Mouse (Mus musculus) MEL (cell line): ENCODE data around the gene Nsg1. TPM values are rescaled to one million over a fixed set of nuclear protein-coding genes. Genes with fewer than 3 reads are reported as not detected.

Experiments used
- DNase-seq: peaks from one replicate; pipeline ENCODE4 v3.0.0; 2011; ENCODE audit warnings: low read depth, low spot score
- H3K27ac ChIP-seq: 2 replicates; pipeline ENCODE4 v1.5.1; 2012; ENCODE audit warnings: low read depth, mild to moderate bottlenecking, control low read depth, low read length, moderate library complexity; ENCODE audit not compliant: control insufficient read depth
- H3K27me3 ChIP-seq, 2 experiments: fragments of 150-350 bp in 1 of 2; sonication (generic) in 1 of 2; 2 replicates each; pipeline ENCODE4 v1.6.1; 2012; ENCODE audit warnings: low read length in 2 of 2, mild to moderate bottlenecking in 2 of 2, improper control_type of control experiment in 1 of 2, moderate library complexity in 1 of 2; ENCODE audit not compliant: insufficient read depth in 2 of 2, control insufficient read depth in 1 of 2
- H3K36me3 ChIP-seq, 2 experiments: 2 replicates each; pipeline ENCODE4 v1.6.1; 2012 to 2014; ENCODE audit warnings: low read length in 2 of 2, improper control_type of control experiment in 1 of 2, inconsistent platforms in 1 of 2, mild to moderate bottlenecking in 1 of 2; ENCODE audit not compliant: insufficient read depth in 2 of 2, control insufficient read depth in 1 of 2
- H3K4me1 ChIP-seq, 2 experiments: fragments of 150-350 bp in 1 of 2; sonication (generic) in 1 of 2; 2 replicates each; pipeline ENCODE4 v1.6.1; 2012; ENCODE audit warnings: low read length in 2 of 2, improper control_type of control experiment in 1 of 2, mild to moderate bottlenecking in 1 of 2; ENCODE audit not compliant: insufficient read depth in 2 of 2, control insufficient read depth in 1 of 2
- H3K4me3 ChIP-seq, 2 experiments: fragments of 150-350 bp in 1 of 2; sonication (generic) in 1 of 2; 2 replicates each; pipeline ENCODE4 v1.5.1; 2012; ENCODE audit warnings: low read depth in 2 of 2, low read length in 2 of 2, mild to moderate bottlenecking in 2 of 2, moderate library complexity in 2 of 2, control low read depth in 1 of 2, improper control_type of control experiment in 1 of 2; ENCODE audit not compliant: control insufficient read depth in 1 of 2, insufficient read depth in 1 of 2
- H3K79me2 ChIP-seq: 2 replicates; pipeline ENCODE4 v1.6.1; 2012; ENCODE audit warnings: mild to moderate bottlenecking, low read length, moderate library complexity; ENCODE audit not compliant: control insufficient read depth, poor library complexity, insufficient read depth
- H3K9ac ChIP-seq: 2 replicates; pipeline ENCODE4 v1.6.1; 2012; ENCODE audit warnings: low read depth, mild to moderate bottlenecking, control low read depth, low read length, moderate library complexity; ENCODE audit not compliant: control insufficient read depth, poor library complexity, severe bottlenecking
- H3K9me3 ChIP-seq: fragments of 150-350 bp; sonication (generic); replicated peaks from 2 replicates; pipeline ENCODE4 v1.6.1; 2012; ENCODE audit warnings: mild to moderate bottlenecking, low read length, improper control_type of control experiment, moderate library complexity; ENCODE audit not compliant: insufficient read depth
- CHD1 ChIP-seq: IDR thresholded peaks from 2 replicates; pipeline ENCODE4 v1.6.1; 2012; ENCODE audit warnings: low read depth, mild to moderate bottlenecking, inconsistent platforms, low read length, improper control_type of control experiment
- CTCF ChIP-seq, 3 experiments: IDR thresholded peaks in 2 of 3; conservative IDR thresholded peaks in 1 of 3; 2 replicates each; pipeline ENCODE4 v1.5.1; 2011 to 2012; ENCODE audit warnings: low read length in 3 of 3, low read depth in 2 of 3, mild to moderate bottlenecking in 2 of 3, improper control_type of control experiment in 1 of 3, inconsistent platforms in 1 of 3, mixed read lengths in 1 of 3, moderate library complexity in 1 of 3; ENCODE audit not compliant: control insufficient read depth in 1 of 3, insufficient read depth in 1 of 3, poor library complexity in 1 of 3, severe bottlenecking in 1 of 3
- ELF1 ChIP-seq: IDR thresholded peaks from 2 replicates; pipeline ENCODE4 v1.6.1; 2014; ENCODE audit warnings: low read depth, mild to moderate bottlenecking, inconsistent platforms, low read length, improper control_type of control experiment, moderate library complexity
- EP300 ChIP-seq, 2 experiments: IDR thresholded peaks; 2 replicates each; pipeline ENCODE4 v1.6.1; 2011; ENCODE audit warnings: improper control_type of control experiment in 2 of 2, low read length in 2 of 2, low read depth in 1 of 2, mild to moderate bottlenecking in 1 of 2
- GABPA ChIP-seq: IDR thresholded peaks from 2 replicates; pipeline ENCODE4 v1.6.1; 2012; ENCODE audit warnings: low read depth, mild to moderate bottlenecking, inconsistent platforms, low read length, improper control_type of control experiment, moderate library complexity
- GATA1 ChIP-seq: IDR thresholded peaks from 2 replicates; pipeline ENCODE4 v1.6.1; 2011; ENCODE audit warnings: low read depth, low read length, improper control_type of control experiment
- HCFC1 ChIP-seq: IDR thresholded peaks from 2 replicates; pipeline ENCODE4 v1.6.1; 2012; ENCODE audit warnings: low read depth, mild to moderate bottlenecking, inconsistent platforms, low read length, improper control_type of control experiment, moderate library complexity
- KAT2A ChIP-seq: conservative IDR thresholded peaks from 2 replicates; pipeline ENCODE4 v1.6.1; 2012; ENCODE audit warnings: low read depth, low read length, improper control_type of control experiment, inconsistent platforms
- MAZ ChIP-seq: IDR thresholded peaks from 2 replicates; pipeline ENCODE4 v1.6.1; 2012; ENCODE audit warnings: low read depth, mild to moderate bottlenecking, inconsistent platforms, low read length, improper control_type of control experiment
- MEF2A ChIP-seq: IDR thresholded peaks from 2 replicates; pipeline ENCODE4 v1.6.1; 2014; ENCODE audit warnings: low read depth, mild to moderate bottlenecking, inconsistent platforms, low read length, improper control_type of control experiment; ENCODE audit not compliant: poor library complexity, insufficient replicate concordance, severe bottlenecking; ENCODE audit errors: extremely low read depth
- MXI1 ChIP-seq: IDR thresholded peaks from 2 replicates; pipeline ENCODE4 v1.6.1; 2011; ENCODE audit warnings: mild to moderate bottlenecking, low read depth, low read length, improper control_type of control experiment
- NRF1 ChIP-seq: IDR thresholded peaks from 2 replicates; pipeline ENCODE4 v1.6.1; 2014; ENCODE audit warnings: low read depth, mild to moderate bottlenecking, inconsistent platforms, low read length, improper control_type of control experiment, moderate library complexity; ENCODE audit not compliant: poor library complexity, insufficient read depth, severe bottlenecking
- TAL1 ChIP-seq: IDR thresholded peaks from 2 replicates; pipeline ENCODE4 v1.6.1; 2012; ENCODE audit warnings: mild to moderate bottlenecking, inconsistent platforms, low read length, moderate library complexity, mixed read lengths
- TCF12 ChIP-seq: IDR thresholded peaks from 2 replicates; pipeline ENCODE4 v1.6.1; 2014; ENCODE audit warnings: low read depth, mild to moderate bottlenecking, inconsistent platforms, low read length, improper control_type of control experiment, moderate library complexity
- UBTF ChIP-seq: IDR thresholded peaks from 2 replicates; pipeline ENCODE4 v1.6.1; 2012; ENCODE audit warnings: low read depth, mild to moderate bottlenecking, inconsistent platforms, low read length, improper control_type of control experiment, moderate library complexity, borderline replicate concordance; ENCODE audit not compliant: insufficient read depth
- ZKSCAN1 ChIP-seq: IDR thresholded peaks from 2 replicates; pipeline ENCODE4 v1.6.1; 2012; ENCODE audit warnings: low read depth, mild to moderate bottlenecking, inconsistent platforms, low read length, improper control_type of control experiment, moderate library complexity
- ZMIZ1 ChIP-seq: IDR thresholded peaks from 2 replicates; pipeline ENCODE4 v1.6.1; 2012; ENCODE audit warnings: low read depth, mild to moderate bottlenecking, inconsistent platforms, low read length, improper control_type of control experiment, moderate library complexity
- polyA plus RNA-seq, 2 experiments: library from polyadenylated mRNA; stranded (reverse) in 1 of 2; unstranded in 1 of 2; fragments of >175 nt in 1 of 2; fragments of >200 nt in 1 of 2; gene quantifications; 2 replicates each; pipeline versions ENCODE4 v1.2.1 to v1.2.4; 2012; ENCODE audit warnings: low replicate concordance in 2 of 2, low read depth in 1 of 2; ENCODE audit not compliant: insufficient read length in 2 of 2, insufficient read depth in 1 of 2, missing spikeins in 1 of 2
- total RNA-seq: library from RNA; depleted of rRNA; stranded (reverse); fragments of 300-350 nt; gene quantifications from 2 replicates; pipeline ENCODE4 v1.2.3, GENCODE M21; 2012

Gene Nsg1
- total and polyA plus RNA-seq, 3 experiments = 0.12 to 0.18 TPM; not detected in 1

DNA sequence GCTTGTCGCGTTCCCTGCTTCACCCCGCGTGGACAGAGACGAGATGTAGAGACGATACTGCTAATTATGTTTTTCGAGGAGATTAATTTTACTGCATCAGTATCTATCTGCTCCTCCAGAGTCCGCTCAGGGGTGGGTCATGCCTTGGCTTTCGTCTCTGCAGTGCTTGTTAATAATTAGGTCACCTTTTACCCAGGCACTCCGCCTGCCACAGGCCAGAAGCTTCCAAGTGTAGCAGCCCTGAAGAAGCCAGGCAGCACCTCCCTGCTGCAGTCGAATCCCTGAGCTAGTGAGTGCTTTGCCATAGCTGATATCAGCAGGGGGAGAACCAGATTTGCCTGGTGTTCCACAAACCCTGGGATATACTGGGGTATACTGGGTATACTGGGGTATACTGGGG, 8.8 kb upstream of the Nsg1 start:
- no peak overlapping the region for H3K9ac ChIP-seq
- H3K9me3 ChIP-seq = no peaks in the 10 kb centered on the region
- H3K4me1 ChIP-seq = no peaks in the 10 kb centered on the region
- H3K79me2 ChIP-seq = no peaks in the 10 kb centered on the region
- TF ChIP-seq TAL1 (no peak), ELF1 (no peak), GATA1 (no peak), KAT2A (no peak), MEF2A (no peak), ZKSCAN1 (no peak), CHD1 (no peak), TCF12 (no peak), MAZ (no peak), GABPA (no peak), UBTF (no peak), CTCF (IDR thresholded peaks at IDR 0.05 in 2 of 3, conservative IDR thresholded peaks at IDR 0.05 in 1 of 3; ENCODE audit: control insufficient read depth in 1 of 3, insufficient read depth in 1 of 3, low read depth in 2 of 3, low read length in 3 of 3, poor library complexity in 1 of 3, severe bottlenecking in 1 of 3) (no peak), ZMIZ1 (no peak), EP300 (IDR thresholded peaks at IDR 0.05; ENCODE audit: low read depth in 1 of 2, low read length in 2 of 2) (no peak), HCFC1 (no peak), NRF1 (no peak)
- TF ChIP-seq, all 39 proteins: peak for 0
- H3K4me3 ChIP-seq = no peak overlapping the region
- no peaks in the 10 kb centered on the region for H3K36me3 ChIP-seq
- no peak overlapping the region for H3K27ac ChIP-seq
- DNase-seq = no peak
- H3K27me3 ChIP-seq = no peaks in the 10 kb centered on the region

DNA sequence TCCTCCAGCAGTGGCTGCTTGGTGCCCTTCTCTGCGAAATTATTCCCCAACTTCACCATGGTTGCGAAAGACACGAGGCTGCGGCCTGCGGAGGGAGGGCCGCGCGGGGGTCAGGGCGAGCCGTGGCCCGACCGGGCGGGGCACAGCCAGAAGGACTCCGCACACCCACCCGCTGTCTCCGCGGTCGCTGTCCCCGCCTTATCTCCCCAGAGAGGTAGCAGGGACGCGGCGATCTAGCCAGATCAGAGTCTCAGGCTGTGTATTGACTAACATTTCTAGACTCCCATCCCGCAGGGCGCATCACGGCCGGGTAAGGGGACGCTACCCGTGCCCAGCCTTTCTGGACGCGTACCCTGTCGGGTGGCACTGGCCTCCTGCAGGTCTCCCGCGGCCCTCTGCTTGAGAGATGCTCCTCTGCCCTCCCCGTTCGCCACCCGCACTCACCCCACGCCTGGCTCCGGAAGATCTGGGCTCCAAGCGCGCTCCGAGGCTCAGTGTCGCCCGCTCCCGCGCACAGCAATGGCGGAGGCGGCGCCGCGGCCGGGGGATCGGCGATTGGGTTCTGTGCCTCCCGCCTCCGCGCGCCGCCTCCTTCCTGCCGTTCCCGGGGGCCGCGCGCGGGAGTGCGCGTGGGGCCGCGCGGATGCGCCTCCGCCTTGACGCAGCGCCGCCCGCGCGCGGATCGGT, 617 bp downstream of the Nsg1 start:
- Histone ChIP-seq H3K79me2 (no peaks in the 10 kb centered on the region), H3K27me3 (no peaks in the 10 kb centered on the region), H3K27ac (no peak overlapping the region), H3K4me3 (no peak overlapping the region), H3K4me1 (no peaks in the 10 kb centered on the region), H3K9ac (no peak overlapping the region), H3K9me3 (no peaks in the 10 kb centered on the region), H3K36me3 (no peaks in the 10 kb centered on the region)
- TF ChIP-seq GABPA (no peak), MXI1 (no peak)
- no peak for DNase-seq
